Mouse (Mus musculus): Measurements from ENCODE around the gene Olfr624. TPM values are rescaled to one million over a fixed set of nuclear protein-coding genes. Genes with fewer than 3 reads are reported as not detected.

The Olfr624 gene
- polyA plus RNA-seq, 1 experiment from 2014 or later, result not detected

Other genes with a start within 250 kb of the Olfr624 start
- not detected in 2 replicates for gene Olfr605, start 225.8 kb downstream of the Olfr624 start, polyA plus RNA-seq (2015; fragmentation: Nextera tagmentation; extraction: Ambion mirVana)
- not detected in 2 replicates for gene Olfr606, start 222.1 kb downstream of the Olfr624 start, polyA plus RNA-seq (2015; fragmentation: Nextera tagmentation; extraction: Ambion mirVana)
- gene Olfr607, start 207.0 kb downstream of the Olfr624 start, polyA plus RNA-seq (2015; fragmentation: Nextera tagmentation; extraction: Ambion mirVana), result not detected in 2 replicates
- not detected in 2 replicates for gene Olfr608, start 201.3 kb downstream of the Olfr624 start, polyA plus RNA-seq (2015; fragmentation: Nextera tagmentation; extraction: Ambion mirVana)
- not detected in 2 replicates for gene Olfr609, start 173.1 kb downstream of the Olfr624 start, polyA plus RNA-seq (2015; fragmentation: Nextera tagmentation; extraction: Ambion mirVana)
- gene Olfr610, start 159.1 kb downstream of the Olfr624 start, polyA plus RNA-seq (2015; fragmentation: Nextera tagmentation; extraction: Ambion mirVana), result not detected in 2 replicates
- not detected in 2 replicates for gene Olfr611, start 150.3 kb downstream of the Olfr624 start, polyA plus RNA-seq (2015; fragmentation: Nextera tagmentation; extraction: Ambion mirVana)
- gene Olfr612, start 128.5 kb downstream of the Olfr624 start, polyA plus RNA-seq (2015; fragmentation: Nextera tagmentation; extraction: Ambion mirVana), result not detected in 2 replicates
- gene Olfr613, start 123.1 kb downstream of the Olfr624 start, polyA plus RNA-seq (2015; fragmentation: Nextera tagmentation; extraction: Ambion mirVana), result not detected in 2 replicates
- not detected in 2 replicates for gene Olfr615, start 115.1 kb downstream of the Olfr624 start, polyA plus RNA-seq (2015; fragmentation: Nextera tagmentation; extraction: Ambion mirVana)
- gene Olfr616, start 102.0 kb downstream of the Olfr624 start, polyA plus RNA-seq (2015; fragmentation: Nextera tagmentation; extraction: Ambion mirVana), result not detected in 2 replicates
- gene Olfr617, start 98.1 kb downstream of the Olfr624 start, polyA plus RNA-seq (2015; fragmentation: Nextera tagmentation; extraction: Ambion mirVana), result not detected in 2 replicates
- not detected in 2 replicates for gene Olfr618, start 81.1 kb downstream of the Olfr624 start, polyA plus RNA-seq (2015; fragmentation: Nextera tagmentation; extraction: Ambion mirVana)
- gene Olfr619, start 70.6 kb downstream of the Olfr624 start, polyA plus RNA-seq (2015; fragmentation: Nextera tagmentation; extraction: Ambion mirVana), result not detected in 2 replicates
- not detected in 2 replicates for gene Olfr620, start 58.7 kb downstream of the Olfr624 start, polyA plus RNA-seq (2015; fragmentation: Nextera tagmentation; extraction: Ambion mirVana)
- gene Olfr622, start 28.5 kb downstream of the Olfr624 start, polyA plus RNA-seq (2015; fragmentation: Nextera tagmentation; extraction: Ambion mirVana), result not detected in 2 replicates
- not detected in 2 replicates for gene Olfr623, start 7.5 kb downstream of the Olfr624 start, polyA plus RNA-seq (2015; fragmentation: Nextera tagmentation; extraction: Ambion mirVana)
- not detected in 2 replicates for gene Olfr625-ps1, start 11.5 kb upstream of the Olfr624 start, polyA plus RNA-seq (2015; fragmentation: Nextera tagmentation; extraction: Ambion mirVana)
- not detected in 2 replicates for gene Olfr243, start 43.5 kb upstream of the Olfr624 start, polyA plus RNA-seq (2015; fragmentation: Nextera tagmentation; extraction: Ambion mirVana)
- gene Olfr628, start 59.2 kb upstream of the Olfr624 start, polyA plus RNA-seq (2015; fragmentation: Nextera tagmentation; extraction: Ambion mirVana), result not detected in 2 replicates
- not detected in 2 replicates for gene Olfr629, start 73.8 kb upstream of the Olfr624 start, polyA plus RNA-seq (2015; fragmentation: Nextera tagmentation; extraction: Ambion mirVana)
- gene Olfr630, start 86.1 kb upstream of the Olfr624 start, polyA plus RNA-seq (2015; fragmentation: Nextera tagmentation; extraction: Ambion mirVana), result not detected in 2 replicates
- gene Olfr69, start 100.4 kb upstream of the Olfr624 start, polyA plus RNA-seq (2015; fragmentation: Nextera tagmentation; extraction: Ambion mirVana), result not detected in 2 replicates
- gene Olfr68, start 108.5 kb upstream of the Olfr624 start, polyA plus RNA-seq (2015; fragmentation: Nextera tagmentation; extraction: Ambion mirVana), result not detected in 2 replicates
- gene Olfr67, start 120.6 kb upstream of the Olfr624 start, polyA plus RNA-seq (2015; fragmentation: Nextera tagmentation; extraction: Ambion mirVana), result not detected in 2 replicates
- 4,716 and 5,311 TPM in 2 replicates for gene Hbb-bt, start 142.8 kb upstream of the Olfr624 start, polyA plus RNA-seq (2015; fragmentation: Nextera tagmentation; extraction: Ambion mirVana)
- 14,530 and 15,290 TPM in 2 replicates for gene Hbb-bs, start 156.9 kb upstream of the Olfr624 start, polyA plus RNA-seq (2015; fragmentation: Nextera tagmentation; extraction: Ambion mirVana)
- not detected in 2 replicates for gene Hbb-bh2, start 169.3 kb upstream of the Olfr624 start, polyA plus RNA-seq (2015; fragmentation: Nextera tagmentation; extraction: Ambion mirVana)
- 8.2 and 12.5 TPM in 2 replicates for gene Hbb-bh1, start 172.0 kb upstream of the Olfr624 start, polyA plus RNA-seq (2015; fragmentation: Nextera tagmentation; extraction: Ambion mirVana)
- 807 and 1,263 TPM in 2 replicates for gene Hbb-y, start 182.0 kb upstream of the Olfr624 start, polyA plus RNA-seq (2015; fragmentation: Nextera tagmentation; extraction: Ambion mirVana)
- not detected in 2 replicates for gene Olfr66, start 215.1 kb upstream of the Olfr624 start, polyA plus RNA-seq (2015; fragmentation: Nextera tagmentation; extraction: Ambion mirVana)
- gene Olfr64, start 223.3 kb upstream of the Olfr624 start, polyA plus RNA-seq (2015; fragmentation: Nextera tagmentation; extraction: Ambion mirVana), result not detected in 2 replicates
- gene Olfr65, start 232.3 kb upstream of the Olfr624 start, polyA plus RNA-seq (2015; fragmentation: Nextera tagmentation; extraction: Ambion mirVana), result not detected in 2 replicates